Mouse (Mus musculus) CH12.LX (cell line): ENCODE data around the gene Cln5.

Source experiments
- CHD1 ChIP-seq: IDR thresholded peaks from 2 replicates; pipeline ENCODE4 v1.6.1; 2012; ENCODE audit warnings: low read depth, low read length, improper control_type of control experiment, inconsistent platforms
- EP300 ChIP-seq: IDR thresholded peaks from 2 replicates; pipeline ENCODE4 v1.6.1; 2011; ENCODE audit warnings: low read length, improper control_type of control experiment
- NRF1 ChIP-seq: IDR thresholded peaks from 2 replicates; pipeline ENCODE4 v1.6.1; 2014; ENCODE audit warnings: low read depth, mild to moderate bottlenecking, inconsistent platforms, low read length, improper control_type of control experiment, moderate library complexity
- POLR2A ChIP-seq: IDR thresholded peaks from 2 replicates; pipeline ENCODE4 v1.6.1; 2011; ENCODE audit warnings: low read depth, mild to moderate bottlenecking, improper control_type of control experiment, low read length
- TBP ChIP-seq: conservative IDR thresholded peaks from 2 replicates; pipeline ENCODE4 v1.6.1; 2011; ENCODE audit warnings: low read depth, low read length, improper control_type of control experiment
- TCF12 ChIP-seq: IDR thresholded peaks from 2 replicates; pipeline ENCODE4 v1.6.1; 2014; ENCODE audit warnings: low read depth, mild to moderate bottlenecking, inconsistent platforms, low read length, improper control_type of control experiment

DNA sequence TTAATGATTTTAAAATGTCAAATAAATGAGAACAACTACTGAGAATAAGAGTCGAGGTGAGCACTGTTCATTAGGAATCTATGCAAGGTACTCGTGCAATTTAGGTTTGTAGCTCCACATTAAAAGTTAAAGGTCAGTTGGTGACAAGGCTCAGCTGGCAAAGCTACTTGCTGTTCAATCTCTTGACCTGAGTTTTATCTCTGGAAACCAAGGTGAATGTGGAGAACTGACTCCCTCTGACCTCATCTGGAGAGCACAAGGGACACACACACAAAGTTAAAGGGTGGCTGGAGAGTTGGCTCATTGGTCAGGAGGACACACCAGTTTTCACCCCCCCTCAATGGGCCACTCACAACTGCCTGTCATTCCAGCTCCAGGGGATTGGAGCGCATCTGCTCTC lies 31.2 kb downstream of the Cln5 start:
- TF ChIP-seq CHD1 = no peak
- no peak for TF ChIP-seq POLR2A
- TF ChIP-seq TBP = no peak
- no peak for TF ChIP-seq NRF1
- TF ChIP-seq EP300 = no peak
- TF ChIP-seq TCF12 = no peak
